Comparison of ENCODE assay signal across 23 mouse cellular contexts in genomic region chr6:53549409-53549808, GRCm38 (mm10).
A peak's percentile ranks its signal among the peaks of the same experiment; 100 is the strongest.
DNase-seq lines count a peak whose midpoint lies in the region; ATAC-seq lines count a peak whose summit lies in the region.
"Had no signal": no experiment of that assay in that cellular context is flagged by ENCODE, and none has a peak within 500 bp of the region (broad histone marks: within the 10 kb centered on the region; RNA-seq: fewer than 3 reads in every experiment).

No protein-coding gene starts in this region.

- peaks cover 67% of the 10 kb centered on the region for H3K4me1 ChIP-seq in limb, embryonic 12.5 days (replicated peaks)
- peaks cover 34% of the 10 kb centered on the region for H3K4me1 ChIP-seq in limb, embryonic 10.5 days
- peaks cover 49% of the 10 kb centered on the region for H3K4me1 ChIP-seq in limb, embryonic 15.5 days

- no peak overlapping the region for H3K4me2 ChIP-seq in limb, embryonic 12.5 days
- no peak overlapping the region for H3K4me2 ChIP-seq in limb, embryonic 15.5 days
- H3K4me2 ChIP-seq: embryonic facial prominence, embryonic 12.5 days; heart, embryonic 12.5 days; hindbrain, embryonic 12.5 days had no signal

- H3K27me3 ChIP-seq in limb, embryonic 12.5 days = no peaks in the 10 kb centered on the region
- H3K27me3 ChIP-seq in limb, embryonic 10.5 days (ENCODE audit: low read depth, poor library complexity, severe bottlenecking) = 0 out of 2 replicates have a peak, but pooled peaks cover 5% of the 10 kb centered on the region
- H3K27me3 ChIP-seq in limb, embryonic 15.5 days = no peaks in the 10 kb centered on the region
- H3K27me3 ChIP-seq: CH12.LX; embryonic facial prominence, embryonic 12.5 days; heart, embryonic 12.5 days; Patski had no signal

- H3K4me3 ChIP-seq in limb, embryonic 12.5 days (replicated peaks) = no peak overlapping the region
- H3K4me3 ChIP-seq in limb, embryonic 10.5 days = no peak overlapping the region
- no peak overlapping the region for H3K4me3 ChIP-seq in limb, embryonic 15.5 days
- H3K4me3 ChIP-seq: embryonic facial prominence, embryonic 12.5 days; heart, embryonic 12.5 days; hindbrain, embryonic 12.5 days had no signal

- no peak for DNase-seq in limb, embryonic 10.5 days (ENCODE audit: low spot score)
- peak; percentile 6 for DNase-seq in thymus, postnatal 0 days (ENCODE audit: low spot score)
- DNase-seq in thymus, postnatal 25 days = no peak
- DNase-seq in fibroblast of lung, adult 2 months (ENCODE audit: low read depth) = peak; percentile 24
- no peak for DNase-seq in testis, postnatal 10 days (ENCODE audit: low spot score)
- DNase-seq in natural killer cell, adult 2 months (ENCODE audit: low spot score in 2 of 2) = no peak
- DNase-seq: adrenal gland, adult 8-10 months; adrenal gland, postnatal 36 days; cerebellum, adult 2 months; cerebellum, postnatal 10 days; embryo, embryonic 11 days; gastrocnemius, postnatal 36 days; heart, postnatal 36 days had no signal

- no peaks in the 10 kb centered on the region for H3K36me3 ChIP-seq in limb, embryonic 12.5 days
- H3K36me3 ChIP-seq in limb, embryonic 10.5 days = no peaks in the 10 kb centered on the region
- no peaks in the 10 kb centered on the region for H3K36me3 ChIP-seq in limb, embryonic 15.5 days
- H3K36me3 ChIP-seq: embryonic facial prominence, embryonic 12.5 days; heart, embryonic 12.5 days; hindbrain, embryonic 12.5 days had no signal

- H3K9me3 ChIP-seq in limb, embryonic 12.5 days = no peaks in the 10 kb centered on the region
- no peaks in the 10 kb centered on the region for H3K9me3 ChIP-seq in limb, embryonic 10.5 days (replicated peaks)
- H3K9me3 ChIP-seq in limb, embryonic 15.5 days = no peaks in the 10 kb centered on the region
- H3K9me3 ChIP-seq: embryonic facial prominence, embryonic 12.5 days; hindbrain, embryonic 12.5 days had no signal

- no peak overlapping the region for H3K9ac ChIP-seq in limb, embryonic 12.5 days (replicated peaks)
- H3K9ac ChIP-seq in limb, embryonic 15.5 days = no peak overlapping the region
- H3K9ac ChIP-seq: embryonic facial prominence, embryonic 12.5 days; heart, embryonic 12.5 days; hindbrain, embryonic 12.5 days had no signal

- WGBS in limb, embryonic 12.5 days = 25% methylated on average over 6 of the region's 6 CpGs
- 66% methylated on average over 6 of the region's 6 CpGs for WGBS in limb, embryonic 10.5 days
- 31% methylated on average over 6 of the region's 6 CpGs for WGBS in limb, embryonic 15.5 days

- ATAC-seq in limb, embryonic 12.5 days (ENCODE audit: insufficient number of reproducible peaks, insufficient read depth, low FRiP score, low TSS enrichment, low read depth) = no peak
- 0 out of 2 replicates have a peak, but pooled peaks have one; percentile 30 for ATAC-seq in limb, embryonic 15.5 days (ENCODE audit: insufficient number of reproducible peaks, low FRiP score, low TSS enrichment, low read depth)
- ATAC-seq: forebrain, embryonic 14.5 days; hindbrain, embryonic 16.5 days; inflammation-experienced regulatory T-cells, adult 6 months; Patski had no signal

- H3K27ac ChIP-seq in limb, embryonic 12.5 days = peak overlapping the region; percentile 75
- H3K27ac ChIP-seq in limb, embryonic 10.5 days = no peak overlapping the region
- H3K27ac ChIP-seq in limb, embryonic 15.5 days = 0 out of 2 replicates have a peak overlapping the region, but pooled peaks have one; percentile 50
- H3K27ac ChIP-seq: hindbrain, embryonic 12.5 days had no signal

Comparison
In these comparisons a context has a peak if more than half of its experiments do, and no peak if none do; other contexts are left out.
1. DNase-seq: peak in thymus, postnatal 0 days (single experiment) and fibroblast of lung, adult 2 months (single experiment); none in limb, embryonic 10.5 days (single experiment), thymus, postnatal 25 days (single experiment), testis, postnatal 10 days (single experiment) and natural killer cell, adult 2 months (0 of 2).